Mouse (Mus musculus) ZHBTc4 (cell line): ENCODE measurements around the gene Pepd.

Source experiments
- DNase-seq: peaks from one replicate; pipeline ENCODE4 v3.0.0-alpha.2; 2011; ENCODE audit warnings: low read depth, low spot score

The Pepd gene

GRCm38 (mm10) chr7:34911919-34912897 lies at the start of gene Pepd:
TSS of gene Pepd (plus strand) at chr7:34912379.
- peak; percentile 95 for DNase-seq

GRCm38 (mm10) chr7:34867289-34867688 lies 44.9 kb upstream of the Pepd start:
- no peak for DNase-seq

GRCm38 (mm10) chr7:34869693-34870092 lies 42.5 kb upstream of the Pepd start:
- no peak for DNase-seq

GRCm38 (mm10) chr7:34876787-34877186 lies 35.4 kb upstream of the Pepd start:
- DNase-seq = peak; percentile 69

GRCm38 (mm10) chr7:34877820-34878219 lies 34.4 kb upstream of the Pepd start:
- peak; percentile 26 for DNase-seq

- DNase-seq = peak; percentile 87
Measured at GRCm38 (mm10) chr7:34888441-34888840, 23.7 kb upstream of the Pepd start.

GRCm38 (mm10) chr7:34888891-34889290 lies 23.3 kb upstream of the Pepd start:
- DNase-seq = no peak

- DNase-seq = peak; percentile 60
Measured at GRCm38 (mm10) chr7:34892845-34893244, 19.3 kb upstream of the Pepd start.

GRCm38 (mm10) chr7:34896461-34896860 lies 15.7 kb upstream of the Pepd start:
- no peak for DNase-seq

GRCm38 (mm10) chr7:34897058-34897457 lies 15.1 kb upstream of the Pepd start:
- DNase-seq = peak; percentile 78

- DNase-seq = no peak
Measured at GRCm38 (mm10) chr7:34910096-34911066, 1.8 kb upstream of the Pepd start.

GRCm38 (mm10) chr7:34913956-34914355 lies 1.8 kb downstream of the Pepd start:
- DNase-seq = no peak

GRCm38 (mm10) chr7:34915555-34915954 lies 3.4 kb downstream of the Pepd start:
- no peak for DNase-seq

GRCm38 (mm10) chr7:34917558-34917957 lies 5.4 kb downstream of the Pepd start:
- DNase-seq = peak; percentile 23

- DNase-seq = no peak
Measured at GRCm38 (mm10) chr7:34917998-34918397, 5.8 kb downstream of the Pepd start.

GRCm38 (mm10) chr7:34918416-34918815 lies 6.2 kb downstream of the Pepd start:
- no peak for DNase-seq

- DNase-seq = no peak
Measured at GRCm38 (mm10) chr7:34919054-34919453, 6.9 kb downstream of the Pepd start.

- peak; percentile 75 for DNase-seq
Measured at GRCm38 (mm10) chr7:34919809-34920208, 7.6 kb downstream of the Pepd start.

- no peak for DNase-seq
Measured at GRCm38 (mm10) chr7:34925208-34925607, 13.0 kb downstream of the Pepd start.

- no peak for DNase-seq
Measured at GRCm38 (mm10) chr7:34925956-34926355, 13.8 kb downstream of the Pepd start.

- DNase-seq = no peak
Measured at GRCm38 (mm10) chr7:34929614-34930262, 17.6 kb downstream of the Pepd start.
